Mouse (Mus musculus): Measurements from ENCODE around the gene Pafah2.

- TF ChIP-seq POLR2A (IDR thresholded peaks at IDR 0.05; ENCODE audit: insufficient read depth, low read length) (no peak), CTCF (IDR thresholded peaks at IDR 0.05; ENCODE audit: low read depth, low read length) (no peak)
These were observed 43.8 kb upstream of the Pafah2 start for GRCm38 (mm10) chr4:134352261-134352707.
